Mouse (Mus musculus) ovary, postnatal 14 days (tissue): ENCODE measurements around the gene Pnpla8.
A peak's percentile ranks its signal among the peaks of the same experiment; 100 is the strongest.
"Not testable (repeated sequence)": the region's sequence is repeated elsewhere in the genome, so short reads cannot be mapped to it uniquely, and the experiment has no call there.

Source experiments
- DNase-seq: peaks from one replicate; pipeline ENCODE4 v3.0.0; 2022; ENCODE audit warnings: low spot score

The Pnpla8 gene

DNA sequence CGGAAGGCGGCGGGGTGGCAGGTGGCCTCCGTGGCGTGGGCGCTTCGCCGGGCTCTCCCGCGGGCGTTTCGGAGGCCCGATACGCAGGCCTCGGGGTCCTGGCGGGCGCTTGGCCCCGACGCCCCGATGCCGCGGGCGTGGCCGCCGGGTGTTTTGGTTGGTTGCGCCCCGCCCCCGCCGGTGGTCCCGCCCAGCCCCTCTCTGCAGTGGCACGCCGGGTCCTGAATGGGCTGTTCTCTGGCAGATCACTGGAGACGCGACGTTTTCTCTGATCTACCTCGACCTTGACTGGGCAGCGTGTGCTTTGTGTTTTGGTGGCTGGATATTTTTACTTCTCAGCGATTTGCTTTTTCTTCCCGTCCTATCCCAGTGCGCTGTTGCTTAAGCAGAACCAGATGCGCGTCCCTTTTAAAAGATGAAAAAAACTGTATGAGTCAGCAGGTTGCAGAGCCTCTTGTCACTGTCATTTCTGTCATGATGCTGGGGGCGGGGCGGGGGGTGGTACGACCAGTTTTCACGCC lies 48.2 kb downstream of the Pnpla8 start:
- DNase-seq: peak; percentile 68

DNA sequence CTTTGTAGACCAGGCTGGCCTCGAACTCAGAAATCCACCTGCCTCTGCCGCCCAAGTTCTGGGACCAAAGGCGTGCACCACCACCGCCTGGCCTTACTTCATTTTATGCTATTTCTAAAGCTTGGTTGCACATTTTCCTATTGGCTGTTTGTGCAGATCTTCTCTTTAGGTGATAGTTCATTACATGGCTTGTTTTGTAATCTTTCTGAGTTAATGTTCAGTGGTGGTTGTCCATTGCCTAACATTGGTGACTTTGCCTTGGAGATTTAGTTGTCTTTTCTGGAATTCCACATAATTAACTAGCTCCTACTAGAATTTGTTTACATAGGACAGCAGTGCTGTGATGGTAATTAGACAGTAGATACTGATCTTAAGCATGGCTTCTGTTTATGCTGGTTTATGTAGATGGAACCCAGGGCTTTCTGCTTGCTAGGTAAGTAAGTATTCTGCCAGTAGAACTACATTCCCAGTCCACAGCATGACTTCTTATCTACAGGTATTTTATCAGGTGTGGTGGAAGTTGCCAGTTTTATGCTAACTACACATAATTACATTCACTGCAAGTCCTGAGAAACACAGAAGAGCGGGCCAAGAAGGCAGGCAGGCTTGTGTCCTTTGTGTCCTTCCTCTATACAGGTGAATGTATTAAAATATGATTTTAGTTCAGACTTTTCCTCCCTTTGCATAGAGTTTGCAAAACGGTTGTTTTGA lies 53.1 kb downstream of the Pnpla8 start:
- no peak for DNase-seq

DNA sequence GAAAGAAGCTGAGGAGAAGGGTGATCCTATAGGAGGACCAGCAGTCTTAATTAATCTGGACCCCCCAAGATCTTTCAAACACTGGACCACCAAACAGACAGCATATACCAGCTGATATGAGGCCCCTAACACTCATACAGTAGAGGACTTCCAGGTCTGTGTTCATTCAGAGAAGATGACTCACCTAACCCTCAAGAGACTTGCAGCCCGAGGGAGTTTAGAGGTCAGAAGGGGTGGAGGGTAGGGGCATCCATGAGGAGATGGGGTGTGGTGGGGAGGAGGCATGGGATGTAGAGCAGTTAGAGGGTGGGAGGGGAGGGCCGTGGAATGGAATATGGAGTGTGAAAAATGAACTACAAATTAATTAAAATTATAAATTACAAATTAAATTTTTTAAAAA lies 59.0 kb downstream of the Pnpla8 start:
- DNase-seq: not testable (repeated sequence)

- DNase-seq: no peak
Observed at GRCm38 (mm10) chr12:44281534-44281933, 60.4 kb downstream of the Pnpla8 start.

GRCm38 (mm10) chr12:44283378-44283777 lies 62.2 kb downstream of the Pnpla8 start:
- no peak for DNase-seq

GRCm38 (mm10) chr12:44286992-44287391 lies 65.8 kb downstream of the Pnpla8 start:
- DNase-seq: no peak

GRCm38 (mm10) chr12:44292281-44292680 lies 71.1 kb downstream of the Pnpla8 start:
- DNase-seq: peak; percentile 54

- no peak for DNase-seq
Observed at GRCm38 (mm10) chr12:44300793-44301192, 79.6 kb downstream of the Pnpla8 start.

- no peak for DNase-seq
Observed at GRCm38 (mm10) chr12:44304012-44304411, 82.8 kb downstream of the Pnpla8 start.

DNA sequence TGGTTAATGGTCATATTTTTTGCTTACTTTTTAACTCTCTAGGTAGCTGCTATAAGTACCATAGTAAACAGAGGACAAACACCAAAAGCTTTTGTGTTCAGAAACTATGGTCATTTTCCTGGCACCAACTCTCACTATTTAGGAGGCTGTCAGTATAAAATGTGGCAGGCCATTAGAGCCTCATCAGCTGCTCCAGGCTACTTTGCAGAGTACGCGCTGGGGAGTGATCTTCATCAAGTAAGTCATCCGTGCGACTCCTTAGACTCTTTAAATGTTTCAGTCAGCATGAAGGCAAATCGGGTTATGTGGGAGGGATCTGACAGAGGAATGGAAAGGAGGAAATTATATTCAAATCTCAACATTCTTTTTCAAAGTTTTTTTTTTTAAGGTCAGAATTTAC lies 83.7 kb downstream of the Pnpla8 start:
- DNase-seq: no peak

DNA sequence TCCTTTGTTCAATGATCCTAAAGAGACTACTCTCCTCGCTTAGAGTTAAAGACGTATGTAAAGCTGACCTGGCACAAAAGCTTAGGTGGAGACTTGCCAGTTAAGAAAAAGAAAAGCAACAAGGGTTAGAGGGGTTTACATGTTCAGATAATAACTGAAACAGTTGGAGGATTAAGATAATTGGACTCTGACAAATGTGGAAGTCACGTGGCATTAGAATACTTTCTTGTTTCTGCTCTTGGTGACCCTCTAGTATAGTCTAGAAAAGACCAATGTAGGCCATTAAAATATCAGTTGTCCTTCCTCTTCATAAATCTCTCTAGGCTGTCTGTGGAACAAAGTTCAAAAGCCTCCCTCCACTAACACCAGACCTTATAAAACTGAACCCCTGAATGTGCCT lies 87.1 kb downstream of the Pnpla8 start:
- DNase-seq: no peak

- no peak for DNase-seq
Observed at GRCm38 (mm10) chr12:44315212-44315611, 94.0 kb downstream of the Pnpla8 start.

GRCm38 (mm10) chr12:44325091-44325490 lies 103.9 kb downstream of the Pnpla8 start:
- DNase-seq: no peak

DNA sequence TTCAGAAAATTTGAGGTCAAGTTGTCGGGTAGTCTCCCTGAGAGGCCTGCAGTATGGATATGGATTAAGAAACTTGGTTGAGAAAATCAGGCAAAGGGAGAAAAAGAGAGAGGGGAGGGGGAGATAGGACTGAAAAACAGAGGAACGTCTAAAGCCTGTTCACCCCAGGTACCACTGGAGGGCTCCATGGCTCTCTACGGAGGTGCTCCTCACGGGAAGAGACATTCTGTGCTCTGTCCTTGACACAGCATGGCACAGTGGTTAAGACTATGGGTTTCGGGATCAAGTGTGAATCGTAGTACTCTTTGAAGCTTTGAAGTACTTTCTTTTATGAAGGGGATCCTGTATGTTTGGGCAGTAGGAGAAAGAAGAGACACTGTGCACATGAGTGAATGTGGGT lies 106.3 kb downstream of the Pnpla8 start:
- no peak for DNase-seq

GRCm38 (mm10) chr12:44328381-44329315 lies 107.5 kb downstream of the Pnpla8 start, which contains the start of gene Nrcam:
Gene Nrcam (plus strand): TSS chr12:44328885.
- no peak for DNase-seq

DNA sequence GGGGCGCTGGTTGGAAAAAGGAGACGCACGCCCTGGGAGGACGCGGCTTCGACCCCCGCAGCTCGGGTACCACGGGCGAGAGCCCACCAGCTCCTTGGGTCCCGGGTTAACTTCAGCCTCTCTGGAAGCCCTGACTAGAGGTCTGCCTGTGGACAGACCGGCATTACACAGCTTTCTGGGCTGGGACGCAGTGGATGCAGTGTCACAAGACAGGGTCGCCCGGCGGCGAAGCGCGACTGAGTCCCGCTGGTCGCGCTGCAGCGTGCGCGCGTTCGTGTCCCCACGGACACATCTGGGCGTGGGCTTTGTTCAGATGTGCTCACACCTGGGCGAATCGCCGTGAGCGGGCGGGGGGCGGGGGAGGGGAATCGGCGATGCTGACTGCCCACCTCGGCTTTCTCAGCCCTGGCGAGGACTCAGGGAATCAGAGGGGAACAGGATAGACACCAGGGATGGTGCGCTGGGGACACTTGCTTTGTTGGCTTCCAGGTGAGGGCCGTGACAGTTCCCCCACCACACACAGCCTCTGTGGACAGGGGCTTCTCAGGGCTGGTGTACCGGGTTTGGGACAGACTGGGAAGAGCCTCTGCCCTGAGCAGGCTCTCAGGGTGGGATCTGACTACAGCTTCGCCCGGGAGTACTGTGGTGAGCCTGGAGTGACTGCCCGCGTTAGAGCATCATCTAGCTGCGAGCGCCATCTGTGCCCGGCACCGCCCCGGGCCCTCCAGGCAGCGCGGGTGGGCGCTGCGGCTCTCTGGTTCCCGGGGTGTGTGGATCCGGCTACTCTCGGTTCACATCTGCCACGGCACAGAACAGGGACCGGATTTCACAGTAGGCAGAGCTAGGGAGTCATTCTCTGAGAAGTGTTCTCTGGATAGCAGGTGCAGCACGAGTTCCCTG lies 108.4 kb downstream of the Pnpla8 start:
- no peak for DNase-seq

DNA sequence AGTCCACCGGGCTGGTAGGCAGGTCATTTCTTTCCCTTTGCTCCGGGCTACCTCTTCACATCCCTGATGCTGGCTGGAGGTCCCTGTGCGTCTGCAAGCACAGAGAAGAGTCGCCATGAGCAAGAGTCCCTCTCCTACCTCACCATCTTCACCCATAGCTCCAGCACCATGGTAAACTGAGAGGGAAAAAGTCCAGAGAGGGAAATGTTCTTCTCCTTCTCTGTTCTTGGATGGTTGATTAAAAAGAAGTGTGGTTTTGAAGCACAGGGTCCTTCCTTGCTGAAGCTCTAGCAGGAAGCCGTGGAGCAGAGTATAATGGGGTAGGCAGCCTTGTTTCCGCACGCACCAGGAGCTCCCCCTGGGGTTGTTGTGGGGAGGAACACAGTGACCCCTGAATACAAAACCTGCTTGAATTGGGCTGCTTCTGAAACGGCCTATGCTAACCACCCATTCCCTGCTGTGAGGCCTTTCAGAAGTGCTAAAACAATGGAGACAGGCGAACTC lies 109.1 kb downstream of the Pnpla8 start:
- no peak for DNase-seq

DNA sequence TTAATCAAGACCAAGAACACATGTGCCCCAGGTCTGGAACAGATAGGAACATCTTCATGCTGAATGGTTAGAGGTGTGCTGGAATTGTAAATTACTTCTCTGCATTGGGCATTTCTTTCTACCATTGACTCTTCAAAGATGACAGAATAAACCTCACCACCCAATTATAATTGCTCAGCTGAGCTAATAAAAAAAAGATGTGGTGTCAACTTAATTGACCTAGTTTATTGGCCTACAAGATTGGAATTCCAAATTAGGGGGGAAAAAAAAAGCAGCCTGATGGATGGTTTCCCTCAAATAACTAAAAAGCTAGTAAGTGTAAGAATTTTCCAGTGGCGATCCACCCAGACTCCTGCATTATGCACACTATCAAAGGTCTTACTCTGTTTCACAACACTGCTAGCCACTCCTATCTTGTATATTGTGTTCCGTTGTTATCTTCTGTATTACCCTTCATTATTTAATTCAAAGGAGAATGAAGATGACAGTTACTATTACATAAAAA lies 116.0 kb downstream of the Pnpla8 start:
- DNase-seq: no peak

- no peak for DNase-seq
Observed at GRCm38 (mm10) chr12:44338195-44338622, 117.0 kb downstream of the Pnpla8 start.

GRCm38 (mm10) chr12:44344075-44344474 lies 122.9 kb downstream of the Pnpla8 start:
- no peak for DNase-seq

DNA sequence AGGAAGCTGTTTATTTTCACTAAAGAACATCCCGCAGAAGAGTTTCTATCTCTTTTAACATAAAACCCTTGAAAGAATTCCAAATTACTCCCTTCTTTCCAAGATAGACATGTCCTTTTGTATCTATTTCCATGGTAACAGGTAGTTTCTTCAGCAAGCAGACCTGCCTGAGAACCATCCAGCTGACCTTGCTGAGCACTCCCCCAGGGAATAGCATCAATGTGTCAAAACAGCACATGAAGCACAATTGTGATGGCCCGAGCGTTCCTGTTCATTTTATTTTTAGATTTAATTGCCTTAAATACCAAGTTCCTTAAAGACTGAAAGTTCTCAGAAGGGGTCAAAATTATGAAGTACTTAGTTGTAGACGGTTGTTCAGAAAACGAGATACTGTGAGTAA lies 124.1 kb downstream of the Pnpla8 start:
- DNase-seq: no peak
